Mouse (Mus musculus) liver, embryonic 14.5 days (tissue): ENCODE measurements around the gene Uck1. TPM values are rescaled to one million over a fixed set of nuclear protein-coding genes. Genes with fewer than 3 reads are reported as not detected.
A peak's percentile ranks its signal among the peaks of the same experiment; 100 is the strongest.

Experiments used
- ATAC-seq: fragments of 200-750 bp; cut with Nextera tagmentation; 2 replicates; pipeline ENCODE4 v1.8.0; 2017; ENCODE audit warnings: moderate number of reproducible peaks, mild to moderate bottlenecking, moderate library complexity; ENCODE audit not compliant: insufficient read depth
- DNase-seq, 3 experiments: peaks; one replicate each; pipeline ENCODE4 v3.0.0-alpha.2; 2012 to 2013; ENCODE audit warnings: low read depth in 3 of 3, low spot score in 3 of 3
- H3K27ac ChIP-seq: fragments of 300-500 bp; sonication (generic); 2 replicates; pipeline ENCODE4 v1.5.1; 2014; ENCODE audit warnings: moderate library complexity, mild to moderate bottlenecking, control low read depth, inconsistent platforms
- H3K27me3 ChIP-seq: fragments of 300-500 bp; sonication (generic); 2 replicates; pipeline ENCODE4 v1.6.1; 2014; ENCODE audit warnings: mild to moderate bottlenecking, low read length, moderate library complexity; ENCODE audit not compliant: control insufficient read depth, insufficient read depth
- H3K36me3 ChIP-seq: fragments of 300-500 bp; sonication (generic); replicated peaks from 2 replicates; pipeline ENCODE4 v1.6.1; 2014; ENCODE audit warnings: low read depth; ENCODE audit not compliant: control insufficient read depth, insufficient read depth
- H3K4me1 ChIP-seq, 2 experiments: fragments of 200-500 bp in 1 of 2; fragments of 300-500 bp in 1 of 2; sonication (generic) in 1 of 2; replicated peaks; 2 replicates each; pipeline ENCODE4 v1.6.1; 2012 to 2014; ENCODE audit warnings: antibody characterized with exemption in 1 of 2, inconsistent platforms in 1 of 2, low read length in 1 of 2; ENCODE audit not compliant: control insufficient read depth in 2 of 2, insufficient read depth in 2 of 2
- H3K4me2 ChIP-seq: fragments of 300-500 bp; sonication (generic); 2 replicates; pipeline ENCODE4 v1.6.1; 2014; ENCODE audit warnings: low read depth, mild to moderate bottlenecking, control low read depth, moderate library complexity
- H3K4me3 ChIP-seq, 2 experiments: fragments of 200-500 bp in 1 of 2; fragments of 300-500 bp in 1 of 2; sonication (generic) in 1 of 2; 2 replicates each; pipeline ENCODE4 v1.5.1; 2012 to 2014; ENCODE audit warnings: low read depth in 2 of 2, low read length in 2 of 2, mild to moderate bottlenecking in 2 of 2, control low read depth in 1 of 2, inconsistent platforms in 1 of 2, moderate library complexity in 1 of 2; ENCODE audit not compliant: insufficient read depth in 1 of 2
- H3K9ac ChIP-seq: fragments of 300-500 bp; sonication (generic); replicated peaks from 2 replicates; pipeline ENCODE4 v1.6.1; 2014; ENCODE audit warnings: mild to moderate bottlenecking, control low read depth, moderate library complexity
- H3K9me3 ChIP-seq: fragments of 300-500 bp; sonication (generic); 2 replicates; pipeline ENCODE4 v1.6.1; 2016; ENCODE audit warnings: low read length, mixed read lengths; ENCODE audit not compliant: control insufficient read depth
- CTCF ChIP-seq: IDR thresholded peaks from 2 replicates; pipeline ENCODE4 v1.5.1; 2016; ENCODE audit warnings: antibody characterized with exemption, low read depth, control low read depth
- EP300 ChIP-seq: IDR thresholded peaks from 2 replicates; pipeline ENCODE4 v1.6.1; 2016; ENCODE audit warnings: antibody characterized with exemption, low read depth
- WGBS: fragments of 180-500 bp; shearing (Covaris S2); extraction: QIAGEN DNeasy Blood & Tissue Kit; methylation state at CpG from one replicate; pipeline ENCODE4 v1.1.7; 2014; ENCODE audit not compliant: insufficient replicate concordance; 5-methylcytosine and 5-hydroxymethylcytosine counted together
- polyA plus RNA-seq, 2 experiments: library from polyadenylated mRNA; depleted of rRNA in 1 of 2; stranded (reverse) in 1 of 2; unstranded in 1 of 2; fragments of >200 nt; fragmentation: Nextera tagmentation in 1 of 2; extraction: Ambion mirVana in 1 of 2; gene quantifications; 2 replicates each; pipeline versions ENCODE4 v1.2.1 to v1.2.3; 2012 to 2014

Gene Uck1
- polyA plus RNA-seq, 2 experiments = 17.7 to 21.5 TPM

DNA sequence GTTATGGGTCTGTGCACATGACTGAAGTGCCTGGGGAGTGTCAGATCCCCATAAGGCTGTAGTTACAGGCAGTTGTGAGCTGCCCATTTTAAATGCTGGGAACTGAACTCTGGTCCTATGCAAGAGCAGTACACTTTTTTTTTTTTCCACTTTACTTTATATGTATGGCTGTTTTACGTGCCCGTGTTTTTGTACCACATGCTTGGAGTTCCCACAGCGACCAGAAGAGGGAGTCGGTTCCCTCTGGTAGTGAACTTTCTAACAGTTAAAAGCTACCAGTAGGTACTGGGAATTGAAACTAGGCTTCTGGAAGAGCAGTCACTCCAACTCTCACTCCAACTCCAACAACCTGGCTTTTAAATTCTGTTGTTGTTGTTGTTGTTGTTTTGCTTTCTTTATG, 676 bp upstream of the Uck1 start:
- H3K27ac ChIP-seq = peak overlapping the region; percentile 34; the same call in 1 of the 2 replicates
- WGBS = 26% methylated on average over 4 of the region's 4 CpGs
- peak; percentile 68 for TF ChIP-seq CTCF
- TF ChIP-seq EP300 = no peak

DNA sequence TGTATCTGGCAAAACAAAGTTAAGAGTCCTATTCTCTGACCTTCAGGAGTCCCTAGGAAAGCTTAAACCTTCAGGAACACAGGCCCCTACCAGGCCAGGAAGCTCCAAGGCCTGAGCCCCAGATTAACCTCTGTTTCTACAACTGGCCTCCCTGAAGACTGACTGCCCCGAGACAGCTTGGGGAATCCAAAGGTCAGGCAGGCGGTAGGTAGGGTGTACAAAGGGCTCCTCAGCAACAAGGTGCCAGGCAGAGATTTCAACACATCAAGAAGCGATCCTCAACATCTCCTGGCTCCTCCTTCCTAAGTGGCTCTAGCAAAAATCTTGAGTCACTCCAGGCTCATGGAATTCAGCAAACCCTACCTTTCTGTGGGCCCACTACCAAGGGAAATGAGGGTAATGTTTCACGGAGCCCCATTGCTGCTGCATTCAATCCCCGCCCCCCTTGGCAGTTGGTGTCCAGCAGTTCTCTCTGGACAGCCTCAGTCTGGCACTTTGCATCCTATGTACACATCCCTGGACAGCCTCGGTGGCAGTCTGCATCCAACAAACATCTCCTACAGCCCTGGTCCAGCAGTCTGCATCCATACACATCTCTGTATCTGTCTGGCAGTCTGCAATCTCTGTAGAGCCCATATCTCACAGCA, 949 bp downstream of the Uck1 start:
- Histone ChIP-seq H3K4me1 (peaks cover 6 to 13% of the 10 kb centered on the region in 2 experiments), H3K9me3 (no peaks in the 10 kb centered on the region), H3K36me3 (peaks cover 17% of the 10 kb centered on the region), H3K4me2 (peak overlapping the region; percentile 70), H3K27me3 (no peaks in the 10 kb centered on the region), H3K4me3 (peak overlapping the region; percentile 62 to 97), H3K9ac (peak overlapping the region; percentile 90), H3K27ac (no peak overlapping the region)
- no peak for DNase-seq
- WGBS = 52% methylated on average over 6 of the region's 6 CpGs
- no peak for ATAC-seq
- no peak for TF ChIP-seq EP300
- no peak for TF ChIP-seq CTCF

More for the DNA sequence above, 676 bp upstream of the Uck1 start:
- ATAC-seq (no peak), DNase-seq (peak; percentile 58 to 72 (median 62))
- Histone ChIP-seq H3K4me2 (peak overlapping the region; percentile 70), H3K27me3 (no peaks in the 10 kb centered on the region), H3K36me3 (peaks cover 12% of the 10 kb centered on the region), H3K9ac (0 out of 2 replicates have a peak overlapping the region, but pooled peaks have one; percentile 46), H3K4me3 (peak overlapping the region in 1 of 2 experiments; percentile 97; a peak in 1 of 4 replicates), H3K9me3 (no peaks in the 10 kb centered on the region), H3K4me1 (peaks cover 6 to 13% of the 10 kb centered on the region in 2 experiments)

DNA sequence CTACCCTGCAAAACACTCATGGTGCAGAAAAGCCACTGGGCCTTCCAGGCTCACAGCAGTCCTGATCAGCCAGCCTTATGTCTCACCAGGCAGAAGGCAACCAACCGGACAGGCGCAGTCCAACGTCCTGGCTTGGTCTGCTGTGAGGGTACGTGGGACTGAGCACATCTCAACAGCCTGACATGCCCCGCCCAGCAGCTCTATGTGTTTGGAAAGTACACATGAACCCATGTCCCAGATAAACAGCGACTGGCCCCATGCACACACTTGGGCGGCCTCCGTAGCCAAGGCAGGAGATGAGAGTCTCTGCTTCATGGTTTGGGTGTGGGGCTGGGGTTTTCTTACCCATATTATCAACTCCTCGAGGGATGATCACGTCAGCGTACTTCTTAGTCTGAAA, 3.7 kb downstream of the Uck1 start:
- H3K4me2 ChIP-seq = no peak overlapping the region
- H3K9ac ChIP-seq = no peak overlapping the region
- DNase-seq (no peak), ATAC-seq (no peak)
- peaks cover 17% of the 10 kb centered on the region for H3K36me3 ChIP-seq
- H3K27ac ChIP-seq = no peak overlapping the region
- H3K4me1 ChIP-seq = peaks cover 6 to 13% of the 10 kb centered on the region in 2 experiments
- TF ChIP-seq CTCF (no peak), EP300 (no peak)
- H3K9me3 ChIP-seq = no peaks in the 10 kb centered on the region
- WGBS = 78% methylated on average over 11 of the region's 11 CpGs
- H3K27me3 ChIP-seq = no peaks in the 10 kb centered on the region
- no peak overlapping the region for H3K4me3 ChIP-seq

DNA sequence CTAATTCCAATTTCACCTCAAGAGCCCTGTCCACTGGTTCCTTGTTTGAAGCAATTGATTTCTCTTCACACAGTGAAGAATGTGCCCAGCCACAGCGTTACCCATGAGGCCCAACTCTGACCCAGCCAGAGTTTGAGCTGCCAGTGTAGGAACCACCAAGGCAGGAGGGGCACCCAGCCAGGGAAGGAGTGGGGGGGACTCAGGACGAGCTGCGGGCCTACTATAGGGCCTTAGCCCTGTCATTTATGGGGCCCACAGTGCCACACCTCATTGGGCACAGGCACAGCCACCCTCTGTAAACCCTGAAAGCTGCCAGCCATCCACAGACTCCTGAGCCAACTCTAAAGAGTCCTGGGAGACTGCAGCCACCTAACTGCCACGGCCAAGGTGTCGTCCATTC, 5.4 kb downstream of the Uck1 start:
- no peak for DNase-seq
- H3K4me1 ChIP-seq = peaks cover 6 to 7% of the 10 kb centered on the region in 2 experiments
- H3K27ac ChIP-seq = no peak overlapping the region
- H3K9me3 ChIP-seq = no peaks in the 10 kb centered on the region
- 76% methylated on average over 5 of the region's 5 CpGs for WGBS
- H3K36me3 ChIP-seq = peaks cover 21% of the 10 kb centered on the region
- TF ChIP-seq CTCF = no peak
- TF ChIP-seq EP300 = no peak
- no peaks in the 10 kb centered on the region for H3K27me3 ChIP-seq
- H3K9ac ChIP-seq = no peak overlapping the region
- H3K4me3 ChIP-seq = no peak overlapping the region
- H3K4me2 ChIP-seq = no peak overlapping the region
- no peak for ATAC-seq

DNA sequence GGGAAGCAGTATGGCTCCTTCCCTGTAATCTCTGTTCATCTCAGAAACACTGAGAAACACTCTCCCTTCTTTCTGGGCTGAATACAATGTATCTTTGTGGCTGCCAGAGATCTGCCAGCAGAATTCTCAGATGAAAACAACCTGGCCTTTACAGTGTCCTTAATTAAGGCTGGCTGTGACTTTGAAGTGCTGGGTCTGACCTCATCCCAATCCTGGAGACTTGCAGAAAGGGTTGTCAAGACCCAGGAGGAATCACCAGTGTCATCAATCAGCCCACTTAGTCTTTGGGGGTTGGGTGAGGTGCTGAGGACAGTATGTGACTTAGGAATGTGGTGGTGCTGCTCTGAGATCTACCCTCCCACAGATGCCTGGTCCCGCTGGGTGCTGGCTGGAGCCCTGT, 6.6 kb downstream of the Uck1 start:
- no peak overlapping the region for H3K4me2 ChIP-seq
- no peaks in the 10 kb centered on the region for H3K4me1 ChIP-seq
- no peak for DNase-seq
- no peak overlapping the region for H3K9ac ChIP-seq
- no peaks in the 10 kb centered on the region for H3K27me3 ChIP-seq
- no peaks in the 10 kb centered on the region for H3K9me3 ChIP-seq
- WGBS = 86% methylated on average over 1 of the region's 1 CpGs
- TF ChIP-seq EP300 (no peak), CTCF (no peak)
- no peak overlapping the region for H3K27ac ChIP-seq
- no peak for ATAC-seq
- H3K36me3 ChIP-seq = peaks cover 21% of the 10 kb centered on the region
- H3K4me3 ChIP-seq = no peak overlapping the region
